Mouse (Mus musculus) midbrain, postnatal 0 days (tissue): ENCODE results near the gene Gpr156. TPM values are rescaled to one million over a fixed set of nuclear protein-coding genes. Genes with fewer than 3 reads are reported as not detected.

ENCODE experiments used
- ATAC-seq: fragments of 200-750 bp; cut with Nextera tagmentation; 2 replicates; pipeline ENCODE4 v1.8.0; 2017; ENCODE audit warnings: moderate number of reproducible peaks, mild to moderate bottlenecking, moderate TSS enrichment, moderate library complexity; ENCODE audit not compliant: low FRiP score
- DNase-seq: peaks from one replicate; pipeline ENCODE4 v3.0.0-alpha.2; 2015; ENCODE audit warnings: low spot score
- H3K27ac ChIP-seq: fragments of 300-500 bp; sonication (generic); 2 replicates; pipeline ENCODE4 v1.5.1; 2014; ENCODE audit warnings: low read depth, mild to moderate bottlenecking, low read length, mixed read lengths
- H3K27me3 ChIP-seq: fragments of 300-500 bp; sonication (generic); 2 replicates; pipeline ENCODE4 v1.6.1; 2014; ENCODE audit warnings: low read length, control low read depth, mixed read lengths; ENCODE audit not compliant: insufficient read depth
- H3K36me3 ChIP-seq: fragments of 300-500 bp; sonication (generic); 2 replicates; pipeline ENCODE4 v1.6.1; 2014; ENCODE audit warnings: low read length, control low read depth, mixed read lengths; ENCODE audit not compliant: insufficient read depth
- H3K4me1 ChIP-seq: fragments of 300-500 bp; sonication (generic); 2 replicates; pipeline ENCODE4 v1.6.1; 2014; ENCODE audit warnings: mild to moderate bottlenecking, control low read depth, antibody characterized with exemption, low read length, mixed read lengths; ENCODE audit not compliant: insufficient read depth
- H3K4me2 ChIP-seq: fragments of 300-500 bp; sonication (generic); 2 replicates; pipeline ENCODE4 v1.6.1; 2014; ENCODE audit warnings: low read depth, mild to moderate bottlenecking, low read length, mixed read lengths; ENCODE audit not compliant: poor library complexity, severe bottlenecking
- H3K4me3 ChIP-seq: fragments of 300-500 bp; sonication (generic); 2 replicates; pipeline ENCODE4 v1.5.1; 2014; ENCODE audit warnings: low read depth, mild to moderate bottlenecking, low read length, moderate library complexity
- H3K9ac ChIP-seq: fragments of 300-500 bp; sonication (generic); replicated peaks from 2 replicates; pipeline ENCODE4 v1.6.1; 2014; ENCODE audit warnings: mild to moderate bottlenecking, low read length, moderate library complexity, mixed read lengths; ENCODE audit not compliant: poor library complexity, severe bottlenecking
- H3K9me3 ChIP-seq: fragments of 300-500 bp; sonication (generic); 2 replicates; pipeline ENCODE4 v1.6.1; 2016; ENCODE audit warnings: low read length, control low read depth
- CTCF ChIP-seq: IDR thresholded peaks from 2 replicates; pipeline ENCODE4 v1.5.1; 2016; ENCODE audit warnings: antibody characterized with exemption, mild to moderate bottlenecking
- WGBS: fragments of 180-500 bp; shearing (Covaris S2); extraction: QIAGEN DNeasy Blood & Tissue Kit; methylation state at CpG from one replicate; pipeline ENCODE4 v1.1.7; 2014; 5-methylcytosine and 5-hydroxymethylcytosine counted together
- polyA plus RNA-seq: library from polyadenylated mRNA; unstranded; fragments of >200 nt; fragmentation: Nextera tagmentation; extraction: Ambion mirVana; gene quantifications from 2 replicates; pipeline ENCODE4 v1.2.1, GENCODE M21; 2015
- total RNA-seq: library from RNA; depleted of rRNA; stranded (reverse); fragments of >200 nt; gene quantifications from 2 replicates; pipeline ENCODE4 v1.2.3, GENCODE M21; 2014

Gpr156 gene
- total and polyA plus RNA-seq, 2 experiments from 2014 or later, result 2.9 to 6.1 TPM

DNA sequence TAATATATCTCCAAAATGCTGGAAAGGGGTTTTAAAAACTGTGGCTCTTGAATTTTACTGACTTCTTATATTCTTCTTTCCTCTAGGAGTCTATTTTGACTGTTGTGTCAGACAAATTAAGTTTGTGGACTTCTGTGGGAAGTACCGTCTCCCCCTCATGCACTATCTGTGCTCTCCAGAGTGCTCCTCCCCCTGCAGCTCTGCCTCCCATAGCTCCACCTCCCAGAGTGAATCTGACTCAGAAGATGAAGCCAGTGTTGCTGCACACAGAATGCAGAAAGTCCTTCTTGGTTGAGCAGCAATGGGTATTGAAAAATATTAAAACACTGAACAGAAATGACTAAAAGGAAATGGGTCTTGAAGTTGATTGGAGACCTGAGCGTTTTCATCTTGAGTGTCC is 35.1 kb upstream of the Gpr156 start:
- Histone ChIP-seq H3K4me3 (no peak overlapping the region), H3K27me3 (no peaks in the 10 kb centered on the region)
- WGBS, result 85% methylated on average over 2 of the region's 2 CpGs

DNA sequence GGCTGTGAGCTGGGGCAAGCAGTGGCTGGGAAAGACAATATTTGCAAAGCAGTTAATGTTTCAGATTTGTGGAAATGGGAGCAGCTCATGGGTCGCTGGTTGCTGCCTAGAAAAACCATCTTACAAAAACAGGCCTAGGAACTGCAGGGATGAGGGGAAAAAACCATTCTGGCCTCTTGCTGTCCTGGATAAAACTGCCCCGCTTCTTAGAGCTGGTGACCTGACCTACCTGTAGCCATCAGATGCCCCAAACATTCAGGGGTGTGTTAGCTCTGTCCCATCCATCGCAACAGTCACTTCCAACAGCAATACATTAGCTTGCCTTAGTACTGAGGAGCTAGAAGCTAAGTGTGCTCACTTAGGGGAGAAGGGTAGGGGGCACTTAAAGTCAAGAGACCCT is 27.3 kb upstream of the Gpr156 start:
- H3K9ac ChIP-seq, result no peak overlapping the region
- ATAC-seq (no peak), DNase-seq (no peak)
- no peak overlapping the region for H3K27ac ChIP-seq
- WGBS, result 96% methylated on average over 3 of the region's 3 CpGs
- H3K4me2 ChIP-seq, result no peak overlapping the region
- no peaks in the 10 kb centered on the region for H3K4me1 ChIP-seq
- H3K36me3 ChIP-seq, result 0 out of 2 replicates have a peak, but pooled peaks cover 2% of the 10 kb centered on the region
- H3K27me3 ChIP-seq, result no peaks in the 10 kb centered on the region
- no peaks in the 10 kb centered on the region for H3K9me3 ChIP-seq
- no peak overlapping the region for H3K4me3 ChIP-seq
- no peak for TF ChIP-seq CTCF

More for the DNA sequence above, 35.1 kb upstream of the Gpr156 start:
- peaks cover 29% of the 10 kb centered on the region for H3K36me3 ChIP-seq
- no peaks in the 10 kb centered on the region for H3K4me1 ChIP-seq
- H3K27ac ChIP-seq, result no peak overlapping the region
- H3K9me3 ChIP-seq, result no peaks in the 10 kb centered on the region
- H3K4me2 ChIP-seq, result no peak overlapping the region
- ATAC-seq (no peak), DNase-seq (no peak)
- no peak overlapping the region for H3K9ac ChIP-seq
- TF ChIP-seq CTCF, result no peak

DNA sequence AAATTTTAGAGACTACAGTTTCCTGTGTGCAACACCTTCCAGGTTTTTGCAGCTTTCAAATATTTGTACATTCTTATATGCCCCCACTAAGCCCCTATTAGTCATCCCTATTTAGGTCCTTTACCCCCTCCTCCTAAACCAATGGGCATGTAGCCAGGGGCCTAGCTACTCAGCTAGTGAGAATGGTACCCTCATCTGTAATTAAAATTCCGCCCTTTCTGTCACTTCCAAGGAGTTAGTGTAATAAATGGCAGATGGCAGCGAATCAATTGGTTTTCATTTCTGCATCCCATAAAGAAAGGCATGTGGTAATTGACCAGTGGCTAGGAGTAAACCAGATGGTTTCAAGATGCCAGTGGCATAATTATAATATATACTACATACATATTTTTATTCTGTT is 23.6 kb upstream of the Gpr156 start:
- ATAC-seq, result no peak
- Histone ChIP-seq H3K27me3 (no peaks in the 10 kb centered on the region), H3K4me2 (no peak overlapping the region), H3K4me3 (no peak overlapping the region), H3K9ac (no peak overlapping the region), H3K4me1 (no peaks in the 10 kb centered on the region), H3K9me3 (no peaks in the 10 kb centered on the region), H3K36me3 (no peaks in the 10 kb centered on the region), H3K27ac (no peak overlapping the region)
- TF ChIP-seq CTCF, result no peak
- 31% methylated on average over 2 of the region's 2 CpGs for WGBS
- peak; percentile 42 for DNase-seq

DNA sequence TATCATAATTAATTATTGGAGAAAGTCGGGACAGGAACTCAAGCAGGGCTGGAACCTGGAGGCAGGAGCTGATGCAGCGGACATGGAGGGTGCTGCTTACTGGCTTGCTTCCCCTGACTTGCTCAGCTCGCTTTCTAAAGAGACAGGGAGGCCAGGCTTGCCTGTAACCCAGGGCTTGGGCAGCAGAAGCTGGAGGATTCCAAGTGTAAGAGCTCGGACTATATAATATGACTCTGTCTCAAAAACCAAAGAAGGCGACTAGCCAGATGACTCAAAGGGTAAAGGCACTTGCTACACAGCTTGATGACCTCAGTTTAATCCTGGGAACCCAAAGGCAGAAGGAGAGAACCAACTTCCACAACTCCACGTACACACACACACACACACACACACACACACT is 22.9 kb upstream of the Gpr156 start:
- Histone ChIP-seq H3K27me3 (no peaks in the 10 kb centered on the region), H3K9ac (no peak overlapping the region), H3K4me2 (no peak overlapping the region), H3K36me3 (no peaks in the 10 kb centered on the region), H3K4me3 (no peak overlapping the region), H3K4me1 (no peaks in the 10 kb centered on the region), H3K9me3 (no peaks in the 10 kb centered on the region), H3K27ac (no peak overlapping the region)
- ATAC-seq (no peak), DNase-seq (no peak)
- 66% methylated on average over 6 of the region's 6 CpGs for WGBS
- no peak for TF ChIP-seq CTCF

DNA sequence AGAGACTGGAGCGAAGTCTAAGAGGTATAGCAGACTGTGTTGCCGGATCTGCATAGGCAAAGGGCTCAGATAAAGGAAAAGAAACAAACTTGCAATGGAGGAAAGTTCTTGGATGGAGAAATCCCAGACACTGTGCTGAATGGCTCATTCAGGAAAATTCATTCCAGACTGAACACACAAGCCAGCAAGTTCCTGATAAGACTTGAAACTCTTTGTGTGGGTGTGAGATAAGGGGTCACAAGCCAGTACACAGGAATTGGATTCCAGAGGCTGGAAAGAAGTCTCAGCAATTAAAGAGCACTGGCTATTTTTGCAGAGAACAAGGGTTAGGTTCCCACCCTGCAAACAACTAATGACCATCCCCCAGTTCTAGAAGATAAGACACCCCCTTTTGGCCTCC is 22.4 kb upstream of the Gpr156 start:
- Histone ChIP-seq H3K4me3 (no peak overlapping the region), H3K27ac (no peak overlapping the region), H3K9me3 (no peaks in the 10 kb centered on the region), H3K27me3 (no peaks in the 10 kb centered on the region), H3K4me1 (no peaks in the 10 kb centered on the region), H3K36me3 (no peaks in the 10 kb centered on the region), H3K9ac (no peak overlapping the region), H3K4me2 (no peak overlapping the region)
- DNase-seq (no peak), ATAC-seq (no peak)
- TF ChIP-seq CTCF, result no peak
- WGBS, result 92% methylated on average over 2 of the region's 2 CpGs

DNA sequence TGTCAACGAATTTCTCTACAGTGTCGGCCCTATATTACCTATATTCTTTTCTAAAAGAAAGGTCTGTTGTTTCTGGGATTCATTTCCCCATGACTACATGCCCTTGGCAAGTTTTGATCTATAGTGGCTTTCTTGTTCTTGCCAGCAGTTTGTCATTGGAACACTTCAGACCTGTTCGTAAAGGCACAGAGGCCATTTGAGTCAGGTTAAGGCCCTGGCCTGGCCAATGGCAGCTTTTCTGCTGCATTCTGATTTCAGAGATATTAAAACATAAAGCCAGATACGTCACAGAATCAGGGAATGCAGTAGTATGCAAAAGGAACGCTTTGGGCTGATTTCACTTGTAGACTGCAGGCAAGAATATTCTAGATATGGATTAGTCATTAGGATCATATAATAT is 17.5 kb upstream of the Gpr156 start:
- Histone ChIP-seq H3K27me3 (no peaks in the 10 kb centered on the region), H3K4me3 (no peak overlapping the region), H3K9ac (no peak overlapping the region), H3K4me2 (no peak overlapping the region), H3K9me3 (no peaks in the 10 kb centered on the region), H3K27ac (no peak overlapping the region), H3K36me3 (no peaks in the 10 kb centered on the region), H3K4me1 (no peaks in the 10 kb centered on the region)
- DNase-seq (no peak), ATAC-seq (no peak)
- WGBS, result 87% methylated on average over 5 of the region's 5 CpGs
- no peak for TF ChIP-seq CTCF
